Mouse (Mus musculus) liver, embryonic 16.5 days (tissue): ENCODE data around the gene Fank1. TPM values are rescaled to one million over a fixed set of nuclear protein-coding genes. Genes with fewer than 3 reads are reported as not detected.
"Not testable (repeated sequence)": the region's sequence is repeated elsewhere in the genome, so short reads cannot be mapped to it uniquely, and the experiment has no call there.

Experiments
- ATAC-seq: fragments of 200-750 bp; cut with Nextera tagmentation; 2 replicates; pipeline ENCODE4 v1.8.0; 2017; ENCODE audit warnings: low read depth, mild to moderate bottlenecking, moderate number of reproducible peaks, moderate library complexity
- H3K27ac ChIP-seq: fragments of 300-500 bp; sonication (generic); 2 replicates; pipeline ENCODE4 v1.5.1; 2014; ENCODE audit warnings: mild to moderate bottlenecking, low read length
- H3K27me3 ChIP-seq: fragments of 300-500 bp; sonication (generic); 2 replicates; pipeline ENCODE4 v1.6.1; 2014; ENCODE audit warnings: low read depth, low read length, mixed read lengths; ENCODE audit not compliant: control insufficient read depth, insufficient read depth
- H3K36me3 ChIP-seq: fragments of 300-500 bp; sonication (generic); 2 replicates; pipeline ENCODE4 v1.6.1; 2014; ENCODE audit warnings: mild to moderate bottlenecking; ENCODE audit not compliant: control insufficient read depth, insufficient read depth
- H3K4me1 ChIP-seq: fragments of 300-500 bp; sonication (generic); 2 replicates; pipeline ENCODE4 v1.6.1; 2014; ENCODE audit warnings: low read depth, low read length, mixed read lengths; ENCODE audit not compliant: control insufficient read depth
- H3K4me2 ChIP-seq: fragments of 300-500 bp; sonication (generic); 2 replicates; pipeline ENCODE4 v1.6.1; 2014; ENCODE audit warnings: low read depth, low read length, mixed read lengths
- H3K4me3 ChIP-seq: fragments of 300-500 bp; sonication (generic); 2 replicates; pipeline ENCODE4 v1.5.1; 2014; ENCODE audit warnings: low read depth, mild to moderate bottlenecking, low read length
- H3K9ac ChIP-seq: fragments of 300-500 bp; sonication (generic); 2 replicates; pipeline ENCODE4 v1.6.1; 2014; ENCODE audit warnings: low read depth, low read length
- H3K9me3 ChIP-seq: fragments of 300-500 bp; sonication (generic); replicated peaks from 2 replicates; pipeline ENCODE4 v1.6.1; 2016; ENCODE audit warnings: low read length; ENCODE audit not compliant: control insufficient read depth
- WGBS: fragments of 180-500 bp; shearing (Covaris S2); extraction: QIAGEN DNeasy Blood & Tissue Kit; methylation state at CpG from one replicate; pipeline ENCODE4 v1.1.7; 2014; ENCODE audit not compliant: insufficient replicate concordance; 5-methylcytosine and 5-hydroxymethylcytosine counted together
- polyA plus RNA-seq: library from polyadenylated mRNA; unstranded; fragments of >200 nt; fragmentation: Nextera tagmentation; extraction: Ambion mirVana; gene quantifications from 2 replicates; pipeline ENCODE4 v1.2.1, GENCODE M21; 2015

Gene Fank1
- polyA plus RNA-seq, 1 experiment from 2014 or later, result not detected

GRCm38 (mm10) chr7:133862723-133863122, 86.1 kb downstream of the Fank1 start:
- no peak for ATAC-seq
- no peaks in the 10 kb centered on the region for H3K27me3 ChIP-seq
- no peaks in the 10 kb centered on the region for H3K36me3 ChIP-seq

GRCm38 (mm10) chr7:133863151-133863550, 86.5 kb downstream of the Fank1 start:
- 56% methylated on average over 3 of the region's 3 CpGs for WGBS

More at GRCm38 (mm10) chr7:133862723-133863122, 86.1 kb downstream of the Fank1 start:
- H3K27ac ChIP-seq, result no peak overlapping the region
- 70% methylated on average over 5 of the region's 5 CpGs for WGBS
- no peak overlapping the region for H3K4me3 ChIP-seq
- H3K4me1 ChIP-seq, result no peaks in the 10 kb centered on the region
- no peak overlapping the region for H3K4me2 ChIP-seq
- H3K9me3 ChIP-seq, result no peaks in the 10 kb centered on the region
- no peak overlapping the region for H3K9ac ChIP-seq

GRCm38 (mm10) chr7:133863684-133864083, 87.0 kb downstream of the Fank1 start:
- 66% methylated on average over 4 of the region's 4 CpGs for WGBS
- no peak overlapping the region for H3K4me2 ChIP-seq
- H3K4me3 ChIP-seq, result no peak overlapping the region
- H3K36me3 ChIP-seq, result no peaks in the 10 kb centered on the region
- no peaks in the 10 kb centered on the region for H3K9me3 ChIP-seq
- H3K27me3 ChIP-seq, result no peaks in the 10 kb centered on the region
- H3K4me1 ChIP-seq, result no peaks in the 10 kb centered on the region
- no peak for ATAC-seq
- H3K9ac ChIP-seq, result no peak overlapping the region
- no peak overlapping the region for H3K27ac ChIP-seq

More at GRCm38 (mm10) chr7:133863151-133863550, 86.5 kb downstream of the Fank1 start:
- H3K4me2 ChIP-seq, result no peak overlapping the region
- H3K27ac ChIP-seq, result no peak overlapping the region
- no peaks in the 10 kb centered on the region for H3K36me3 ChIP-seq
- no peaks in the 10 kb centered on the region for H3K27me3 ChIP-seq
- H3K9ac ChIP-seq, result no peak overlapping the region
- H3K4me3 ChIP-seq, result no peak overlapping the region
- no peaks in the 10 kb centered on the region for H3K9me3 ChIP-seq
- no peak for ATAC-seq
- no peaks in the 10 kb centered on the region for H3K4me1 ChIP-seq

GRCm38 (mm10) chr7:133870265-133870664, 93.6 kb downstream of the Fank1 start:
- H3K4me1 ChIP-seq, result no peaks in the 10 kb centered on the region
- no peaks in the 10 kb centered on the region for H3K27me3 ChIP-seq
- ATAC-seq, result no peak
- H3K27ac ChIP-seq, result no peak overlapping the region
- 41% methylated on average over 4 of the region's 4 CpGs for WGBS
- H3K4me3 ChIP-seq, result no peak overlapping the region
- H3K36me3 ChIP-seq, result no peaks in the 10 kb centered on the region
- H3K9ac ChIP-seq, result no peak overlapping the region
- no peak overlapping the region for H3K4me2 ChIP-seq
- H3K9me3 ChIP-seq, result no peaks in the 10 kb centered on the region

- Histone ChIP-seq H3K4me1 (no peaks in the 10 kb centered on the region), H3K36me3 (no peaks in the 10 kb centered on the region), H3K27ac (no peak overlapping the region), H3K9me3 (no peaks in the 10 kb centered on the region), H3K9ac (no peak overlapping the region), H3K4me2 (no peak overlapping the region), H3K4me3 (no peak overlapping the region), H3K27me3 (no peaks in the 10 kb centered on the region)
- 47% methylated on average over 5 of the region's 5 CpGs for WGBS
- ATAC-seq, result no peak
Measured at GRCm38 (mm10) chr7:133872701-133873100, 96.0 kb downstream of the Fank1 start.

- Histone ChIP-seq H3K9ac (no peak overlapping the region), H3K36me3 (no peaks in the 10 kb centered on the region), H3K4me1 (no peaks in the 10 kb centered on the region), H3K4me3 (no peak overlapping the region), H3K9me3 (no peaks in the 10 kb centered on the region; the same call in 1 of the 2 replicates), H3K27ac (no peak overlapping the region), H3K27me3 (no peaks in the 10 kb centered on the region), H3K4me2 (no peak overlapping the region)
- no peak for ATAC-seq
- 56% methylated on average over 3 of the region's 3 CpGs for WGBS
Measured at GRCm38 (mm10) chr7:133876139-133876538, 99.5 kb downstream of the Fank1 start.

GRCm38 (mm10) chr7:133876646-133877342, 100.1 kb downstream of the Fank1 start:
- Histone ChIP-seq H3K9me3 (no peaks in the 10 kb centered on the region; the same call in 1 of the 2 replicates), H3K4me2 (no peak overlapping the region), H3K27me3 (no peaks in the 10 kb centered on the region), H3K4me1 (no peaks in the 10 kb centered on the region), H3K36me3 (no peaks in the 10 kb centered on the region), H3K4me3 (no peak overlapping the region), H3K27ac (no peak overlapping the region), H3K9ac (no peak overlapping the region)
- ATAC-seq, result no peak
- WGBS, result 70% methylated on average over 17 of the region's 17 CpGs

GRCm38 (mm10) chr7:133879761-133880160, 103.1 kb downstream of the Fank1 start:
- H3K27me3 ChIP-seq, result no peaks in the 10 kb centered on the region
- no peak overlapping the region for H3K27ac ChIP-seq
- H3K9ac ChIP-seq, result no peak overlapping the region
- H3K9me3 ChIP-seq, result no peaks in the 10 kb centered on the region; the same call in 1 of the 2 replicates
- H3K4me1 ChIP-seq, result no peaks in the 10 kb centered on the region
- no peaks in the 10 kb centered on the region for H3K36me3 ChIP-seq
- no peak overlapping the region for H3K4me2 ChIP-seq
- 72% methylated on average over 8 of the region's 8 CpGs for WGBS
- H3K4me3 ChIP-seq, result no peak overlapping the region
- ATAC-seq, result no peak

GRCm38 (mm10) chr7:133884759-133885431, 108.2 kb downstream of the Fank1 start:
- 63% methylated on average over 5 of the region's 9 CpGs for WGBS
- ATAC-seq, result not testable (repeated sequence)

More at GRCm38 (mm10) chr7:133884759-133885431, 108.2 kb downstream of the Fank1 start:
- H3K9me3 ChIP-seq, H3K9ac ChIP-seq, H3K27ac ChIP-seq, H3K4me2 ChIP-seq, H3K36me3 ChIP-seq, H3K4me3 ChIP-seq, H3K4me1 ChIP-seq, H3K27me3 ChIP-seq: not testable (repeated sequence)
